Mouse (Mus musculus): ENCODE measurements around the gene Gadd45gip1. TPM values are rescaled to one million over a fixed set of nuclear protein-coding genes. Genes with fewer than 3 reads are reported as not detected.
"Not testable (repeated sequence)": the region's sequence is repeated elsewhere in the genome, so short reads cannot be mapped to it uniquely, and the experiment has no call there.

Gadd45gip1 gene
- total RNA-seq, 2 experiments from 2014 or later = 20.5 to 22.6 TPM

GRCm38 (mm10) chr8:84797256-84797797 is 34.0 kb upstream of the Gadd45gip1 start:
- peak; percentile 39 for DNase-seq

- no peak for DNase-seq
These were observed 33.4 kb upstream of the Gadd45gip1 start for GRCm38 (mm10) chr8:84797971-84798370.

- DNase-seq = no peak
These were observed 32.7 kb upstream of the Gadd45gip1 start for GRCm38 (mm10) chr8:84798446-84799135.

- DNase-seq = peak; percentile 72
These were observed 32.0 kb upstream of the Gadd45gip1 start for GRCm38 (mm10) chr8:84799136-84799931.

- peak; percentile 75 for DNase-seq
These were observed 31.1 kb upstream of the Gadd45gip1 start, which contains the start of gene Nfix for GRCm38 (mm10) chr8:84799999-84800831. Gene Nfix (minus strand): TSS chr8:84800344.

GRCm38 (mm10) chr8:84806031-84806430 is 25.3 kb upstream of the Gadd45gip1 start:
- no peak for DNase-seq

GRCm38 (mm10) chr8:84809109-84809940 is 22.0 kb upstream of the Gadd45gip1 start:
- no peak for DNase-seq

- no peak for DNase-seq
These were observed 21.4 kb upstream of the Gadd45gip1 start for GRCm38 (mm10) chr8:84809941-84810280.

- peak; percentile 84 for DNase-seq
These were observed 20.4 kb upstream of the Gadd45gip1 start for GRCm38 (mm10) chr8:84810896-84811295.

- no peak for DNase-seq
These were observed 20.0 kb upstream of the Gadd45gip1 start for GRCm38 (mm10) chr8:84811303-84811702.

- peak; percentile 55 for DNase-seq
These were observed 18.3 kb upstream of the Gadd45gip1 start for GRCm38 (mm10) chr8:84813059-84813458.

- no peak for DNase-seq
These were observed 17.5 kb upstream of the Gadd45gip1 start for GRCm38 (mm10) chr8:84813830-84814229.

GRCm38 (mm10) chr8:84814240-84814554 is 17.1 kb upstream of the Gadd45gip1 start:
- DNase-seq = no peak

GRCm38 (mm10) chr8:84814555-84815441 is 16.5 kb upstream of the Gadd45gip1 start:
- DNase-seq = peak; percentile 57

GRCm38 (mm10) chr8:84815547-84815946 is 15.8 kb upstream of the Gadd45gip1 start:
- DNase-seq = peak; percentile 93

- DNase-seq = peak; percentile 22
These were observed 15.2 kb upstream of the Gadd45gip1 start for GRCm38 (mm10) chr8:84816117-84816516.

GRCm38 (mm10) chr8:84822723-84823122 is 8.6 kb upstream of the Gadd45gip1 start, which contains the start of gene Dand5:
Gene Dand5 (minus strand): TSS chr8:84822823.
- DNase-seq = no peak

GRCm38 (mm10) chr8:84823653-84824052 is 7.7 kb upstream of the Gadd45gip1 start:
- peak; percentile 53 for DNase-seq

- no peak for DNase-seq
These were observed 5.7 kb upstream of the Gadd45gip1 start for GRCm38 (mm10) chr8:84825636-84826035.

- DNase-seq = not testable (repeated sequence)
These were observed 4.8 kb upstream of the Gadd45gip1 start for GRCm38 (mm10) chr8:84826518-84826917.

Measured in gastrocnemius, postnatal 25 days (tissue).